Mouse (Mus musculus) spleen, postnatal 10 days (tissue): ENCODE measurements around the gene Plxna2.
A peak's percentile ranks its signal among the peaks of the same experiment; 100 is the strongest.

Experiments used
- DNase-seq, 2 experiments: peaks; one replicate each; pipeline ENCODE4 v3.0.0; 2021 to 2022; ENCODE audit warnings: low spot score in 2 of 2

The Plxna2 gene

GRCm38 (mm10) chr1:194821721-194822120 is 203.7 kb downstream of the Plxna2 start:
- no peak for DNase-seq

GRCm38 (mm10) chr1:194828316-194828715 is 210.3 kb downstream of the Plxna2 start:
- DNase-seq: no peak

DNA sequence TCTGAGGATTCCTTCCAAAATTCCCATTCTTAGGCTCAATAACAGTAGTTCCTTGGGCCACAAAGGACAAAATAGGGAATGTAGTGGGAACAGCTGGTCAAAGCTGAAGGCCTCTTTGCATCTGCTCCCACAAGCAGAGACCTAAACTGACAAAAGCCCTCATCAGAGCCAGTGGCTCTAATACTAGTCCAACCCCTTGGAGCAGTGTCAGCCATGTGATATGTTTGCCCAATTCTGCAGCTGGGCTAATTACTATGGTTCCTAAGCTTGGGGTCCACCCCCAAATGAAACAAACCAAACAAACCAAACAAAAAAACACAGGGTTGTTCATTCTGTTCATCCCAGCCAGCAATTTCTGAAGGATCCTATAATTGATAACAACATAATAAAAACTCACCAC is 217.2 kb downstream of the Plxna2 start:
- no peak for DNase-seq

- DNase-seq: no peak
These were observed 218.2 kb downstream of the Plxna2 start for GRCm38 (mm10) chr1:194836182-194836581.

GRCm38 (mm10) chr1:194836671-194837070 is 218.7 kb downstream of the Plxna2 start:
- no peak for DNase-seq

DNA sequence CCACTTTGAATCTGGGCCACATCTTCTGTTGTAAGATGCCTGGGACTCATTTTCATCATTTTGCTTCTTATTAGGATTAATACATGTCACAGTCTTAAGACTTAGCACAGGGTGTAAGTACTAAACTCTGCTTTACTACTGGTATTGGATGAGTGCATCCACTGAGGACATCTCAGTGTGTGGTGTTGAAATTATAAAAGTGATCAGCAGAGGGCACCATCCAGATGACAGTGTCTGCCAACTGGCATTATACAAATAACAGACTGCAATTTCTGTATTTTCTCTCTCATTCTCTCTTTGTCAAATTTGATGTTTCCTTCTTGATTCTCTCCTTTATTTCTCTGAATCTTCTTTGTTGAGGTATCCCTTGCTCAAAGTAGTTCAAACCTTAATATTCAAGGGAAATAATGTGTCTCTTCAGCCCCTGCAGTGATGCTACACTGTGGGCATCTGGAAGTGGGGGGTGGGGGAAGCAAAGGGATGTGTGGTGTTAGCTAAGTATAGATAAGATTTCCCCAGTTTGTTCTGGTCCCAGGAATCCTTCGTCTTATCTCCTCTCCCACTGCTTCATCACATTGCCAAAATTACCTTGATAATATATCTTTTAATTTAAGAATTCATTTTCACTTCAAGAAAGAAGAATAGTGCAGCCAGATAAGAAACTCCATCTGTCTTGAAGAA is 221.4 kb downstream of the Plxna2 start:
- peak in 1 of 2 experiments; percentile 19 for DNase-seq

DNA sequence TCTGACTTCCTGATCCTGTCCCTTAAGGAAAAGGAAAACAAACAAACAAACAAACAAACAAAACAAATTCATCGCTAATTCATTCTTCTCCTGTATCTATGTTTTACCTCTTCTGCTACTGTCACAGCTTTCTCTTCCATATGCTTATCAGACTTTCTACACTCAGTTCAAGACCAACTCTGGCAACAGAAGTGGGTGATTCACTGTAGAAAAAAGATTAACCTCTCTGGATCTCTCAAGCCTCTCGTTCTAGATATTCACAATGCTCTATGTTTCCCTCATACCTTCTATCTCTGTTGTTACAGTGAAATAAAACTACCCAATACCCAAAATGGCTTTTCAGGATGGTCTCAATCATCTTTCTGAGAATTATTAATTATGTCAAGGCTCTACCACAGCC is 225.0 kb downstream of the Plxna2 start:
- no peak for DNase-seq

GRCm38 (mm10) chr1:194847014-194847413 is 229.0 kb downstream of the Plxna2 start:
- DNase-seq: no peak

DNA sequence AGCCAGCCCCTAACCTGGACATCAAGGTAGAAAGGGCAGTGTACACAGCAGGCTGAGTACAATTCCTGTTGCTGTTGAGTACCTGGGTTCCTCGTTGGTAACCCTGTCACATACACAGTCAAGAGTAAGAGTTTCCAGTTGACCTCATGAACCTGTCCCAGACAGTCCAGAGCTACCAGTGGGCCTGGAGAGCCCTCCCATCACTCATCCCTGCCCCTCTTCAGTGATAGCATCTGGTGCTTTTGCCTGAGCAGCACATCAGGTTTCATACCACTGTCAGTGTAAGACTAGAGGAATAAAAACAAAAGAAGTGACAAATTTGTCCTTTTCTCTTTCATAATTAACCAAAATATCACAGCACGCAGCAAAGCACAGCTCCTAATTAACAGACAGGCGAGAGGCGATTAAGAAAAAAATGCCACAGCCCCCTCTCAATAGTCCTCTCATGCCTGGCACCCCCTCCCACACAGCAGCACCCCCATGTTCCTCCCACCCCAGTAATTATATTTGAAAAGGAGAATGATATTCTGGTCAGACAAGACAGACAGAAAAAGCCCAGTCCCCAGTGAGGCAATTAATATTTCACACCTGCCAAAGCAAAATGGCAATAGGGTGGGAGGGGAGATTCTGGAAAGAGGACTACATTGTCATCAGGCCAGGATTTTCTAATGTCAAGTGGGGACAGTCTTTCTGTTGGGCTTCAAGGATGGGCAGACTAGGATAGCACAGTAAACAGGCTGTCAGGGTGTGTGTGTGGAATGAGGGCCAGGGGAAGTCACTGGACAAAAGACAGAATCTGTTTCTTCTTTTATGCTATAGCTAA is 233.4 kb downstream of the Plxna2 start:
- DNase-seq: no peak

- no peak for DNase-seq
These were observed 234.0 kb downstream of the Plxna2 start for GRCm38 (mm10) chr1:194852065-194852358.
